Comparison of ENCODE assay signal across 10 mouse cellular contexts in the genomic region with DNA sequence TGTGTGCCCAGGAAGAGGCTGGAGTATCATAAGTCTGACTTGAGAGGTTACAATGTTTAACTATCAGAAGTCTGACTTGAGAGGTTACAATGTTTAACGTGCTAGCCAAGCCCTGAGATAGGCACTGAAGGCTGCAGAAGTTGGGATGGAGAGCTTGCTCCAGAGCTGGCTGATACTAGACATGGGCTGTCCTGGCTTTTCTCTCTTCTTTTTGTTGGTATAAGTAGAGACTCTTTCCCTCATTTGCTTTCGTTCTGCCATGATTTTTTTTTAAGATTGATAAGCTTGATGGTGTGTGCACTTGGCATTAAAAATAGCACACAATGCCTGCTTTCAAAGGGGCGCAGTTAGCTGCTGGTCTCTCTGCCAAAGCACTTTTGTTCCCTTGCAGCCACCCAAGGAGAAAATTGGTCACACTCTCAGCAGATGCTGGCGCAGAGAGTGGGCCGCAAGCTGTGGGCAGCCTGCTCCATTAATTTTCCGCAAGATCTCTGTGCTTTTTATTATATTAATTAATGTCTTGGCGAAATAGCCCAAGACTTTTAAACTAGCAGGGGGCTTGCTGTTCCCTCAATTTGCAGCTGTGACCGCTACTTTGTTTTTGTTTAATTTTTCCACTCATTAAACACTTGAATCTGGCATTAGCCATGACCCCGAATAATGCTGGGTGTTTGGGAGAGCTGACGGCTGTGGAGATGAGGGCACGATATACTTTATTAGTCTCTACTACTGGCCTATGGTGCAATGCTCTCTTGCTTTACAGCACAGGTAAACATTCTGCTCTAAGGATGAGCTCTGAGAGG. TPM values are rescaled to one million over a fixed set of nuclear protein-coding genes. Genes with fewer than 3 reads are reported as not detected.
DNase-seq lines count a peak whose midpoint lies in the region; ATAC-seq lines count a peak whose summit lies in the region.
"Had no signal": no experiment of that assay in that cellular context is flagged by ENCODE, and none has a peak within 500 bp of the region (broad histone marks: within the 10 kb centered on the region; RNA-seq: fewer than 3 reads in every experiment).

No protein-coding gene starts in this region.

- peaks cover 7% of the 10 kb centered on the region; the same call in 1 of the 2 replicates for H3K4me1 ChIP-seq in kidney, embryonic 16.5 days (ENCODE audit: insufficient read depth, low read length)
- peaks cover 24% of the 10 kb centered on the region for H3K4me1 ChIP-seq in hindbrain, embryonic 12.5 days
- peaks cover 10% of the 10 kb centered on the region; the same call in 1 of the 2 replicates for H3K4me1 ChIP-seq in neural tube, embryonic 11.5 days (ENCODE audit: control insufficient read depth, insufficient read depth, low read length)

- H3K27ac ChIP-seq in kidney, embryonic 16.5 days (ENCODE audit: low read length), result no peak overlapping the region
- peak overlapping the region; percentile 25 for H3K27ac ChIP-seq in hindbrain, embryonic 12.5 days
- 0 out of 2 replicates have a peak overlapping the region, but pooled peaks have one; percentile 27 for H3K27ac ChIP-seq in neural tube, embryonic 11.5 days (ENCODE audit: low read depth, low read length)
- H3K27ac ChIP-seq: macrophage had no signal

- 38% methylated on average over 11 of the region's 11 CpGs for WGBS in kidney, embryonic 16.5 days
- WGBS in hindbrain, embryonic 12.5 days, result 23% methylated on average over 11 of the region's 11 CpGs
- 21% methylated on average over 11 of the region's 11 CpGs for WGBS in neural tube, embryonic 11.5 days

- no peaks in the 10 kb centered on the region for H3K36me3 ChIP-seq in kidney, embryonic 16.5 days (ENCODE audit: insufficient read depth, low read length)
- no peaks in the 10 kb centered on the region for H3K36me3 ChIP-seq in hindbrain, embryonic 12.5 days
- no peaks in the 10 kb centered on the region for H3K36me3 ChIP-seq in neural tube, embryonic 11.5 days (ENCODE audit: control insufficient read depth, insufficient read depth, low read length)

- no peak overlapping the region for H3K9ac ChIP-seq in kidney, embryonic 16.5 days (replicated peaks; ENCODE audit: low read length)
- H3K9ac ChIP-seq in hindbrain, embryonic 12.5 days, result no peak overlapping the region
- H3K9ac ChIP-seq in neural tube, embryonic 11.5 days (ENCODE audit: low read length), result no peak overlapping the region

- no peaks in the 10 kb centered on the region for H3K27me3 ChIP-seq in kidney, embryonic 16.5 days (ENCODE audit: insufficient read depth, low read length)
- peaks cover 28% of the 10 kb centered on the region for H3K27me3 ChIP-seq in hindbrain, embryonic 12.5 days
- H3K27me3 ChIP-seq in neural tube, embryonic 11.5 days (ENCODE audit: control insufficient read depth, insufficient read depth, low read length), result peaks cover 29% of the 10 kb centered on the region

- H3K9me3 ChIP-seq in kidney, embryonic 16.5 days (ENCODE audit: low read length), result no peaks in the 10 kb centered on the region
- H3K9me3 ChIP-seq in hindbrain, embryonic 12.5 days (replicated peaks), result no peaks in the 10 kb centered on the region
- no peaks in the 10 kb centered on the region for H3K9me3 ChIP-seq in neural tube, embryonic 11.5 days (ENCODE audit: control insufficient read depth, low read length)

- peak; percentile 75 for ATAC-seq in kidney, embryonic 16.5 days (ENCODE audit: low FRiP score, low TSS enrichment)
- peak; percentile 87 for ATAC-seq in hindbrain, embryonic 12.5 days (ENCODE audit: low FRiP score)
- peak; percentile 88 for ATAC-seq in neural tube, embryonic 11.5 days (ENCODE audit: insufficient read depth, low FRiP score, low TSS enrichment)
- ATAC-seq in erythroid progenitor cell, adult 5-6 weeks (replicated peaks; ENCODE audit: low FRiP score, poor library complexity, severe bottlenecking), result no peak

- no peak for DNase-seq in kidney, adult 8-10 months
- DNase-seq in embryo, embryonic 10.5 days (ENCODE audit: low spot score), result peak; percentile 71
- DNase-seq in neural tube, embryonic 11.5 days (ENCODE audit: low spot score), result peak; percentile 76
- DNase-seq in liver, result no peak
- no peak for DNase-seq in ovary, postnatal 14 days (ENCODE audit: low spot score)

- H3K4me2 ChIP-seq in kidney, embryonic 16.5 days (replicated peaks; ENCODE audit: low read depth, low read length), result no peak overlapping the region
- peak overlapping the region; percentile 19 for H3K4me2 ChIP-seq in hindbrain, embryonic 12.5 days (replicated peaks)
- H3K4me2 ChIP-seq in neural tube, embryonic 11.5 days (ENCODE audit: low read depth), result no peak overlapping the region; the same call in 1 of the 2 replicates

- no peak overlapping the region for H3K4me3 ChIP-seq in kidney, embryonic 16.5 days (ENCODE audit: low read length)
- H3K4me3 ChIP-seq in hindbrain, embryonic 12.5 days, result no peak overlapping the region
- H3K4me3 ChIP-seq in neural tube, embryonic 11.5 days (ENCODE audit: low read depth, low read length), result no peak overlapping the region

RNA-seq across cellular contexts. Expression of gene Klhl8, which starts 27.7 kb away (rescaled TPM):
- polyA plus RNA-seq in kidney, embryonic 16.5 days (2015; fragmentation: Nextera tagmentation; extraction: Ambion mirVana), result 13.2 and 13.8 TPM in 2 replicates
- polyA plus RNA-seq in hindbrain, embryonic 12.5 days (2016; fragmentation: Nextera tagmentation; extraction: Ambion mirVana), result 20.1 and 20.3 TPM in 2 replicates
- 17.3 and 17.7 TPM in 2 replicates for polyA plus RNA-seq in neural tube, embryonic 11.5 days (2014; fragmentation: Nextera tagmentation; extraction: Ambion mirVana)
- total RNA-seq in erythroid progenitor cell, adult 5-6 weeks (2015; ENCODE audit: low replicate concordance), result 0.42 TPM in 1 of 2 replicates, not detected in the other
- total RNA-seq in erythroid progenitor cell, adult 5-6 weeks (2017; ENCODE audit: low replicate concordance), result 0.53 TPM in 1 of 2 replicates, not detected in the other

RNA-seq across cellular contexts. Expression of gene Hsd17b13, which starts 38.5 kb away (rescaled TPM):
- 0.18 and 0.20 TPM in 2 replicates for polyA plus RNA-seq in kidney, embryonic 16.5 days (2015; fragmentation: Nextera tagmentation; extraction: Ambion mirVana)
- not detected in 2 replicates for polyA plus RNA-seq in hindbrain, embryonic 12.5 days (2016; fragmentation: Nextera tagmentation; extraction: Ambion mirVana)
- not detected in 2 replicates for polyA plus RNA-seq in neural tube, embryonic 11.5 days (2014; fragmentation: Nextera tagmentation; extraction: Ambion mirVana)
- total RNA-seq in erythroid progenitor cell, adult 5-6 weeks (2015; ENCODE audit: low replicate concordance), result not detected in 2 replicates
- total RNA-seq in erythroid progenitor cell, adult 5-6 weeks (2017; ENCODE audit: low replicate concordance), result not detected in 2 replicates
- total RNA-seq: layer of hippocampus, postnatal 36 days had no signal
- polyA plus RNA-seq: macrophage had no signal

Comparison
In these comparisons a context has a peak if more than half of its experiments do, and no peak if none do; other contexts are left out.
1. DNase-seq: peak in embryo, embryonic 10.5 days (single experiment) and neural tube, embryonic 11.5 days (single experiment); none in kidney, adult 8-10 months (0 of 2), liver (single experiment) and ovary, postnatal 14 days (single experiment).